In genomic region chr6:94875065-94875464, GRCm38 (mm10) we compare ENCODE assay signal across 19 mouse cellular contexts.
"Had no signal": no experiment of that assay in that cellular context is flagged by ENCODE, and none has a peak within 500 bp of the region (broad histone marks: within the 10 kb centered on the region; RNA-seq: fewer than 3 reads in every experiment).

No protein-coding gene starts in this region.

- H3K27me3 ChIP-seq: midbrain, embryonic 13.5 days; midbrain, embryonic 15.5 days; neural tube, embryonic 13.5 days; neural tube, embryonic 15.5 days had no signal

- H3K36me3 ChIP-seq: midbrain, embryonic 13.5 days; midbrain, embryonic 15.5 days; neural tube, embryonic 13.5 days; neural tube, embryonic 15.5 days had no signal

- DNase-seq: lung, adult 18-20 months; lung, postnatal 10 days; lung, postnatal 4 days; retina, postnatal 1 day; right cerebral cortex, postnatal 25 days; right cerebral cortex, postnatal 4 days; spleen, adult 18-20 months; thymus, adult 18-20 months; thymus, postnatal 14 days; thymus, postnatal 36 days had no signal

- H3K4me2 ChIP-seq: lung, embryonic 14.5 days; midbrain, embryonic 11.5 days; midbrain, embryonic 13.5 days; midbrain, embryonic 15.5 days; neural tube, embryonic 13.5 days; neural tube, embryonic 15.5 days had no signal

- H3K9ac ChIP-seq: liver, embryonic 14.5 days; lung, embryonic 14.5 days; midbrain, embryonic 13.5 days; midbrain, embryonic 15.5 days; neural tube, embryonic 13.5 days; neural tube, embryonic 15.5 days had no signal

- H3K27ac ChIP-seq: liver, embryonic 14.5 days; midbrain, embryonic 13.5 days; midbrain, embryonic 15.5 days; neural tube, embryonic 13.5 days; neural tube, embryonic 15.5 days had no signal

- ATAC-seq: midbrain, embryonic 13.5 days; midbrain, embryonic 15.5 days had no signal

- H3K9me3 ChIP-seq: midbrain, embryonic 13.5 days; midbrain, embryonic 15.5 days; neural tube, embryonic 13.5 days; neural tube, embryonic 15.5 days had no signal

- H3K4me3 ChIP-seq: megakaryocyte, embryonic 14.5 days; midbrain, embryonic 13.5 days; midbrain, embryonic 15.5 days; myocyte; neural tube, embryonic 13.5 days; neural tube, embryonic 15.5 days had no signal

- H3K4me1 ChIP-seq: megakaryocyte, embryonic 14.5 days; midbrain, embryonic 15.5 days; neural tube, embryonic 13.5 days; neural tube, embryonic 15.5 days had no signal
